Mouse (Mus musculus) kidney, embryonic 14.5 days (tissue): ENCODE measurements at regions not wholly inside any gene's neighbourhood (a gene's known extent, or its start where the extent isn't known, plus 50 kb on each side); places are given as distances from the start of the nearest gene placed in this dataset.

Experiments
- ATAC-seq: fragments of 200-750 bp; cut with Nextera tagmentation; 2 replicates; pipeline ENCODE4 v1.8.0; 2017; ENCODE audit warnings: moderate number of reproducible peaks, mild to moderate bottlenecking, moderate TSS enrichment, moderate library complexity; ENCODE audit not compliant: low FRiP score, low TSS enrichment
- H3K27ac ChIP-seq: fragments of 300-500 bp; sonication (generic); 2 replicates; pipeline ENCODE4 v1.5.1; 2014; ENCODE audit warnings: low read depth, mild to moderate bottlenecking, low read length, moderate library complexity, mixed read lengths
- H3K27me3 ChIP-seq: fragments of 300-500 bp; sonication (generic); 2 replicates; pipeline ENCODE4 v1.6.1; 2014; ENCODE audit warnings: mild to moderate bottlenecking, low read length; ENCODE audit not compliant: control insufficient read depth, insufficient read depth
- H3K36me3 ChIP-seq: fragments of 300-500 bp; sonication (generic); 2 replicates; pipeline ENCODE4 v1.6.1; 2014; ENCODE audit warnings: low read length, mixed read lengths; ENCODE audit not compliant: control insufficient read depth, insufficient read depth
- H3K4me1 ChIP-seq: fragments of 300-500 bp; sonication (generic); 2 replicates; pipeline ENCODE4 v1.6.1; 2014; ENCODE audit warnings: low read length, mixed read lengths; ENCODE audit not compliant: control insufficient read depth, insufficient read depth
- H3K4me2 ChIP-seq: fragments of 300-500 bp; sonication (generic); replicated peaks from 2 replicates; pipeline ENCODE4 v1.6.1; 2014; ENCODE audit warnings: low read depth, mild to moderate bottlenecking, low read length
- H3K4me3 ChIP-seq: fragments of 300-500 bp; sonication (generic); 2 replicates; pipeline ENCODE4 v1.5.1; 2014; ENCODE audit warnings: mild to moderate bottlenecking, low read length
- H3K9ac ChIP-seq: fragments of 300-500 bp; sonication (generic); 2 replicates; pipeline ENCODE4 v1.6.1; 2014; ENCODE audit warnings: low read depth, mild to moderate bottlenecking, low read length, moderate library complexity
- H3K9me3 ChIP-seq: fragments of 300-500 bp; sonication (generic); 2 replicates; pipeline ENCODE4 v1.6.1; 2016; ENCODE audit warnings: low read length; ENCODE audit not compliant: control insufficient read depth
- WGBS: fragments of 180-500 bp; shearing (Covaris S2); extraction: QIAGEN DNeasy Blood & Tissue Kit; methylation state at CpG from one replicate; pipeline ENCODE4 v1.1.7; 2014; 5-methylcytosine and 5-hydroxymethylcytosine counted together

- H3K4me1 ChIP-seq, result peaks cover 5% of the 10 kb centered on the region; the same call in 1 of the 2 replicates
- no peak overlapping the region for H3K27ac ChIP-seq
- H3K36me3 ChIP-seq, result no peaks in the 10 kb centered on the region
- WGBS, result 28% methylated on average over 11 of the region's 11 CpGs
- H3K9me3 ChIP-seq, result no peaks in the 10 kb centered on the region
- H3K4me2 ChIP-seq, result no peak overlapping the region
- H3K9ac ChIP-seq, result no peak overlapping the region
- H3K27me3 ChIP-seq, result peaks cover 6% of the 10 kb centered on the region; the same call in 1 of the 2 replicates
- no peak overlapping the region for H3K4me3 ChIP-seq
- peak; percentile 55; the same call in 1 of the 2 replicates for ATAC-seq
Measured at GRCm38 (mm10) chr8:57405277-57405817, 50.4 kb upstream of the Scrg1 start.
